Mouse (Mus musculus): ENCODE results near the gene Tshz2.

DNA sequence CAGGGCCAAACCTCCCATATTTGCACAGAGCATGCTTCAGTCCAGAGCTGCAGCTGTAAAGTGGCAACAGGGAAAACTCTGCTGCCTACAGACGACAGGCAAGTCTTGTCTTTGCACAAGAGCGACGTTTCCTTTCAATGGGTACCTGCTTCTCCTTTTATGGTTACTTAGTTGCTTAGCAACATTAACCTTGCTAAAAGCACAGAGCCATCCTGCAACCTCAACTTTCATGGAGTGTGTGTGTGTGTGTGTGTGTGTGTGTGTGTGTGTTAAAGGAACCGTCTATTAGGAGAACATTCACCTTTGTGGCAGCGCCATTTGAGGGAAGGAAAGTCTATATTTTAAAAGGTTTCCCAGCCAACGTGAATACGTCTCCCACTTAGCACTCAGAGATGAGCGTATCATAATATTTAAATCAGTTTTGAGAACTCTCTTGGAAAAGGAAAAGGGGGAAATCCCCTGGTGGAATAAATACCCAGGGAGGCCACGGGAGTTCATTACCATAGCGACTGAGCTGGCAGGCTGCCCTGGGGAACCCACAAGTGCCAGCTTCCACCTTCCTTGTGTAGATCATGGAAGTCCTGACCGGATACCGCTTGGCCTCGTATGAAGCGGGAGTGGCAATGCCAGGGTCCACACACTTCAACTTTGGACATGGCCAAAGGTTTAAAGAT, 295.8 kb downstream of the Tshz2 start:
- TF ChIP-seq MYOD1 (IDR thresholded peaks at IDR 0.05; ENCODE audit: control insufficient read depth, insufficient read length, low read depth) (no peak), CTCF (IDR thresholded peaks at IDR 0.05; ENCODE audit: control insufficient read depth, insufficient read depth, insufficient read length) (no peak), USF1 (IDR thresholded peaks at IDR 0.05; ENCODE audit: low read depth) (no peak), MAX (IDR thresholded peaks at IDR 0.05) (no peak), MYOG (IDR thresholded peaks at IDR 0.05; ENCODE audit: control insufficient read depth, extremely low read depth, insufficient read length) (no peak)
